Mouse (Mus musculus): Measurements from ENCODE around the gene Akr1c13.

Akr1c13 gene

DNA sequence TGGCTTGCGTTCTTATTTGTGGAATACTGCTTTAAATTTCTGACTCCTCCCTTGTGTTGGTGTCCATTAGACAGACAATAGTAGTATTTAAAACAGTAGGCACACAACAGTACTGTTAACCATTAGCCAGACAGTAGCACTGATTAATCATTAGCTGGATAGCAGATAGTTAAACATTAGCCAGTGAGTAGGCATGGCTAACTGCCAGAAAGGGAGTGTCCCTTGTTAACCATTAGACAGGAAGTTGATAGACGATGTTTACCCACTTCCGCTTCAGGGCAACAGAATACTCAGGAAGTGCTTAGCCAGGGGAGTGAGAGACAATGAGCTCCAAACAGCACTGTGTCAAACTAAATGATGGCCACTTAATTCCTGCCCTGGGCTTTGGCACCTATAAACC, at the start of gene Akr1c13:
Gene Akr1c13 (plus strand): TSS at position 247 of the 400 bp plus-strand sequence.
- DNase-seq (ENCODE audit: low read depth, low spot score), result peak; percentile 28

GRCm38 (mm10) chr13:4144261-4144660, 46.7 kb upstream of the Akr1c13 start:
- no peak for DNase-seq (ENCODE audit: low read depth, low spot score)

- DNase-seq (ENCODE audit: low read depth, low spot score), result no peak
Measured at GRCm38 (mm10) chr13:4150518-4150917, 40.4 kb upstream of the Akr1c13 start, which contains the start of gene Akr1c18. TSS of gene Akr1c18 (minus strand) at chr13:4150654.

- no peak for DNase-seq (ENCODE audit: low read depth, low spot score)
Measured at GRCm38 (mm10) chr13:4152908-4153307, 38.0 kb upstream of the Akr1c13 start.

DNA sequence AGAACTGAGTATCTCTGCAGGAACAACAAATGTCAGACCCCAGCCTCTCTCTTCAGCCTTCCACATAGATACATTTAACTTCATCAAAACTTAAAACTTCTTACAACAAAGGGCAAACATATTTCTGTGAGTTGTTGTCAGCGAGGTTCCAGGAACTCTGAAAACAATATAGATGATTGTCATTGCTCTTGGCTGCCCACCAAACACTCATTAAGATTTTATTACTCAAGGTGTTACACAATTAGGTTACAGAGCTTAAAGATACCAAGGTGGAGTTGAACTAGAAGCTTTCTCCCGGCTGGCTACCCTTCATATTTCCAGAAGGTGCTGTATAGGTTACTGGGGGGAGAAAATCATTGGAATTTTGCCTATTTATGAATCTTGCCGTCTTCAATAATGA, 37.4 kb upstream of the Akr1c13 start:
- no peak for DNase-seq (ENCODE audit: low read depth, low spot score)

DNA sequence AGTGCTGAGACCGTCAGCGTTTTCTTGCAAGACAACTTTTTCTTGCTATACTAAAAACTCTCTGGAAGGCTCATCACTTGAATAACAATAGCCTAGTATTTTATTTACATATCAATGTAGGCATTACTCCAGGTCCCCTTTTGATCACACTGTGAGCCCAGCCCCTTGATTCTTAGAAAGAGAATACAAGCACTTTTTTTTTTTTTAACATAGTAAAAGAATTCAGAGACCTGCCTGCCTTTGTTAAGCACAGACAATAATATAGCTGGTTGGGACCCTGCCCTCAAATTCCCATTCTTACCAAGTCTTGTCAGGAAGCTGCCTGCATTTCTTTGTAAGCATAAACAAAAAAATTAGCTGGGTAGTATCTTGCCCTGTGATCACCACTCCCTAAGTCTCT, 35.7 kb upstream of the Akr1c13 start:
- DNase-seq (ENCODE audit: low read depth, low spot score), result peak; percentile 76

DNA sequence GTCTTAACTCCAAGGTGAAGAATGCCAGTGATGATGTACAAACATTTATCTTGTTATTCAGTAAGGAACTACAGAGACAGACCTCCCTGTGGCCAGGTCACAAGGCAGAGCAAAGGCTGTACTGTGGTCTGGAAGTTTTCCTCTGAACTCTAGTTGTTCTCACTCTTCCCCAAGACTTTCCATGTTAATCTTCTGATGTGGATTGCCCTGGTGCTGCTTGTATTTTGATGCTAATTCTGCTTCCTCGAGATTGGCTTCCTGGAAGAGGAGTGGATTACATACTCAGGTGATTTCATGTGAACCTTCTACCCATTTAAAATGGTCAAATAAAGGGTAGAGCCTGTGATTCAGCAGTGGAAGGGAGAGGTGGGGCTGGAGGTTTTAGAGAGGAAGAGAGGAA, 22.9 kb upstream of the Akr1c13 start:
- DNase-seq (ENCODE audit: low read depth, low spot score), result peak; percentile 68

- DNase-seq (ENCODE audit: low read depth, low spot score), result no peak
Measured at GRCm38 (mm10) chr13:4172978-4173377, 18.0 kb upstream of the Akr1c13 start.

- peak; percentile 55 for DNase-seq (ENCODE audit: low read depth, low spot score)
Measured at GRCm38 (mm10) chr13:4181321-4181720, 9.6 kb upstream of the Akr1c13 start.

GRCm38 (mm10) chr13:4183116-4183515, 7.8 kb upstream of the Akr1c13 start:
- peak; percentile 80 for DNase-seq (ENCODE audit: low read depth, low spot score)

GRCm38 (mm10) chr13:4186641-4187411, 4.1 kb upstream of the Akr1c13 start:
- DNase-seq (ENCODE audit: low read depth, low spot score), result peak; percentile 20

GRCm38 (mm10) chr13:4188174-4188573, 2.8 kb upstream of the Akr1c13 start:
- DNase-seq (ENCODE audit: low read depth, low spot score), result no peak

DNA sequence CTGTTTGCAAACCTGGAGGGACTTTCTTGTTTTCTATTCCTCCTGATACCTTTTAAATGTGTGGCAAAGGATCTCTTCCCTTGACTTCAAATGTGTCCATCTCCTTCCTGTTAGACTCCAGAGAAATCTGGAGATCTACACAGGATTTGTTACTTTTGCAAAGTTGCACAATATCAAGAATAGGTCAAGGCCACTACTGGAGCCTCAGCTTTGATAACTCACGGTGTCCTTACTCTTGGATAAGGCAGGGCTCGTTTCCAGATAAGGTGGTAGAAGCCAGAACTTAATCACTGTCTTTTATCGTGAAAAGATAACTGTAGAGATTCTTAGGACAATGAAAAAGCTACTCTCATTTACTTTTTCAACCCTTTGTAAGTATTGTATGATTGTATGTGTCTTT, 1.6 kb downstream of the Akr1c13 start:
- no peak for DNase-seq (ENCODE audit: low read depth, low spot score)

DNA sequence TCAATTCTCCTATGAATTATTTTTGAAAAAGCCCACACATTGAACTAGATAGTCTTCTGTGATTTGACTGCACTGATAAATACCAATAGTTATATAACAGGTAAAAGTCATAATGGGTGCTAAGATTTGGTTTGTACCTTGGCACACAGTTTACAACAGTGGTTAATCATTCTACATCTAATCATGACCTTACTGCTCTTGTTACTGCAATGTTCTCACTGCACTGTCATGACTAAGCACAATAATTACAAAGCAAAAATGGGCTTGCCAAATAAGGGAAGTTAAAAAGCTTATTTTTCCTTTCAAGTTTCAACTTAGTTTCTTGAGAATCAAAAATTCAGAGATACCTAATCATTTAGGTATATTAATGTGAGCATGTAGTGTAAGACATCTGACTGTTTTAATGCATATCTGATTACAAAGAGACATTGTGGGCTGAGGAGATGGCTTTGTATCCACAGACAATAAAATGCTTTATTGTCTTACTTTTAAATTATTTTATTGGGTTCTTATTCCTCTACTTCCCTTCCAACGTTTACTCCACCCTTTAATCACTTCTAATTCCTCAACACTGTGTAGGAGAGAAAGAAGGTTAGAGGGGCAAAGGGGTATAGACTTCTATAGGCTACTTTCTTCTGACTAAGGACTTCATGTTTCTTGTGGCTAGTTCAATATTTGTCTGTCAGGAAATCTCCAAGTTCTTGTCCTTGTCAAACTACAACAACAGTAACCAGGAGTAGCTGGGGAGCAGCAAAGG, 15.4 kb downstream of the Akr1c13 start:
- no peak for DNase-seq (ENCODE audit: low read depth, low spot score)

DNA sequence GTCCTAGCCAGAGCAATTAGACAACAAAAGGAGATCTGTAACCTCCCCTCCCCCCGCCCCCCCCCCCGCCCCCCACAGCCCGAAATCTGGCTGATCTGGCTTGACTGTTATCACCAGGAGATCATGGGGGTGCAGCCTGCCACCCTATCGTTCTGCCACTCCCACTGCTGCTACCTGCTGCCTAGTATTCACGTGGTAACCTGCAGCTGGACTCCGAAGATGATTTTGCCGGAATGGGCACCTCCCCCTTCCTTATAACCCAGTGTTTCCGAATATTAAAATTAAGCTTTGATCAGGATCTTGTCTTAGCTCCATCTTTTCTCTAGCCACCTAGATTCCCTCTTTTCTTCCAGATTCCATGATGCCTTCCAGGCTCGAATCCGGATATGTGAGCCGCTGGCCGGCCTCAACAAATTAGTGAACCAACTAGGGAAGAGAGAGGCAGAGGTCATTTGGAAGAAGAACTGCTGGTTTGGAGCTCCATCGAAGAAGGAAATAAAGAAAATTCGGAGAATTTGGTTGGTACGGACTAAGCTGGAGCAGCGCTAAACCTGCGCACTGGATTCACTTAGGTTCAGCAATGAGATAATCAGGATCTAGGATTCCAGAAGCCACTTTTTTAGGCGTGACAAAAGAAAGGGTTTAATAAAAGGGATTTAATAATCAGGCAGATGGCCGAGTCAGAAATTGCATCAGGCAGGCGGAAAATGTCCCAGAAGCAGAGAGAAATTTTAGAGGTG, 20.8 kb downstream of the Akr1c13 start:
- DNase-seq (ENCODE audit: low read depth, low spot score), result no peak

DNA sequence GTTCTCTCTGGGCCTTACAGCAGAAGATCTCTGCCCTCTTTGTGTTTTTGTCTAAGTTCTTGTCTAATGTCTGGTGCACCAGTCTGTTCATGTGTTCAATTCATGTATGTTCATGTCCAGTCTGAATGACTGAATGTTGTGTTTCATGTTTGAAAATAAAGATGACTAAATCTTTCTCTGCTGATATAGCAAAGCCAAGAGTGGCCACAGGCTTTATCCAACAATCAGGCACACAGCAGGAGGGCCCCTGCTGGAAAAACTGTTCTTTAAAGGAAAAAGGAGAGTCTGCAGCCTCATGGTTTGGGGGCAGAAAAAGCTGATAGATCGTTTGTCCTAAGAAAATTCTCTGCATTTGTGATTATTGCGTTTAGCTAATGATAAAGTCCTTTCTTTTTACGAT, 21.4 kb downstream of the Akr1c13 start:
- DNase-seq (ENCODE audit: low read depth, low spot score), result peak; percentile 26

GRCm38 (mm10) chr13:4215496-4215895, 24.5 kb downstream of the Akr1c13 start:
- DNase-seq (ENCODE audit: low read depth, low spot score), result peak; percentile 45

- no peak for DNase-seq (ENCODE audit: low read depth, low spot score)
Measured at GRCm38 (mm10) chr13:4228441-4228840, 37.5 kb downstream of the Akr1c13 start, which contains the start of gene Akr1c19. TSS of gene Akr1c19 (plus strand) at chr13:4228700.

DNA sequence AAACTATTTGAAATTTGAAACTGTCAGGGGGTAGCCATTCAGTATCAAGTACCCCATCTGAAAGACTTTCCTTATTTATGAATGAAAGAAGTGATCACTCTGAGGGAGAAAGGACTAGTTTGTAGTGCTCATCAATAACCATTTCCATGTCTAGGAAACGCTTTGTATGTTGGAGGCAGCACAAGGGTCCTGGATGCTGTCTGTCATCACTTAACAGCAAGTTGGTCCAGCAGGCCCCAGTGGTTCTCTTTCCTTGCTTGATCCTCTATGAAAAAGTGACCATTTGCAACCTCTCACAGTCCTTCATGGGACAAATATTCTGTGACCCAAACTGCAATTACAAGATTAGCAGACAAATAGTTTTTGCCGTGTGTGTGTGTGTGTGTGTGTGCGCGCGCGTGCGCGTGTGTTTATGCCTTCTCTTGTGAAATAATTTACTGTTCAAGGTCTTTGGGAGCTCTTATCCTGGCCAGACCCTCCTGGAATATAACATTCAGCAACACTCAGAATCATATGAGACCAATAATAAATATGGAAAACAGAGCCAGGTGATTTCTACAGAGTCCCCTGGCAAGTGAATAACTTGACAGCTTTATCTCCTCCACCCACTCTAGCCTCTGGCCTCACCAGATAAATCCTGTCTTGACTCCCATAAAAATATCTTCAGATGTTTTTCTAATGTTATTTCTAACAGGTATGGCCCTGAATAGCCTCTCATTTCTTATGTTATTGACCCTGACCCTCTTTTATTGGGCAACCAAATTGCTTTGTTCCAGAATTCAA, 40.1 kb downstream of the Akr1c13 start:
- DNase-seq (ENCODE audit: low read depth, low spot score), result no peak

- DNase-seq (ENCODE audit: low read depth, low spot score), result no peak
Measured at GRCm38 (mm10) chr13:4233135-4233534, 42.2 kb downstream of the Akr1c13 start.

- DNase-seq (ENCODE audit: low read depth, low spot score), result no peak
Measured at GRCm38 (mm10) chr13:4233536-4234172, 42.7 kb downstream of the Akr1c13 start.
